Mouse (Mus musculus) ES-Bruce4 (cell line): ENCODE measurements around the gene Fer.

Experiments used
- CTCF ChIP-seq: IDR thresholded peaks from one replicate; pipeline ENCODE4 v1.8.1; 2011; ENCODE audit warnings: low read depth, low read length
- EP300 ChIP-seq: IDR thresholded peaks from 2 replicates; pipeline ENCODE4 v1.6.1; 2011; ENCODE audit warnings: low read depth, low read length; ENCODE audit not compliant: insufficient read depth

- TF ChIP-seq CTCF (no peak), EP300 (no peak)
Observed at GRCm38 (mm10) chr17:64046557-64046956, 183.7 kb downstream of the Fer start.
